Mouse (Mus musculus) liver, adult 2 months (tissue): ENCODE measurements around the gene Pak1. TPM values are rescaled to one million over a fixed set of nuclear protein-coding genes. Genes with fewer than 3 reads are reported as not detected.

Source experiments
- DNase-seq: peaks from one replicate; pipeline ENCODE4 v3.0.0-alpha.2; 2011; ENCODE audit warnings: low read depth, low spot score; ENCODE audit errors: extremely low read depth
- H3K27ac ChIP-seq: fragments of 200-500 bp; replicated peaks from 2 replicates; pipeline ENCODE4 v1.5.1; 2012; ENCODE audit warnings: low read depth, mild to moderate bottlenecking, control low read depth, inconsistent platforms, low read length; ENCODE audit not compliant: insufficient read depth
- H3K27me3 ChIP-seq: fragments of 200-500 bp; 2 replicates; pipeline ENCODE4 v1.6.1; 2012; ENCODE audit warnings: mild to moderate bottlenecking, moderate library complexity, low read length, inconsistent platforms; ENCODE audit not compliant: control insufficient read depth, insufficient read depth
- H3K36me3 ChIP-seq: fragments of 200-500 bp; 2 replicates; pipeline ENCODE4 v1.6.1; 2012; ENCODE audit warnings: low read length, inconsistent platforms; ENCODE audit not compliant: control insufficient read depth, insufficient read depth
- H3K4me1 ChIP-seq: fragments of 200-500 bp; 2 replicates; pipeline ENCODE4 v1.6.1; 2011; ENCODE audit warnings: low read length; ENCODE audit not compliant: control insufficient read depth, insufficient read depth
- H3K4me3 ChIP-seq: fragments of 200-500 bp; 2 replicates; pipeline ENCODE4 v1.5.1; 2011; ENCODE audit warnings: low read depth, mild to moderate bottlenecking, control low read depth, low read length, moderate library complexity; ENCODE audit not compliant: insufficient read depth
- H3K79me2 ChIP-seq: fragments of 200-500 bp; 2 replicates; pipeline ENCODE4 v1.6.1; 2012; ENCODE audit warnings: inconsistent platforms, mild to moderate bottlenecking, low read length, moderate library complexity; ENCODE audit not compliant: control insufficient read depth, insufficient read depth
- H3K9ac ChIP-seq: fragments of 200-500 bp; 2 replicates; pipeline ENCODE4 v1.6.1; 2012; ENCODE audit warnings: low read depth, mild to moderate bottlenecking, control low read depth, inconsistent platforms, low read length
- CTCF ChIP-seq: fragments of 200-500 bp; IDR thresholded peaks from 2 replicates; pipeline ENCODE4 v1.5.1; 2011; ENCODE audit warnings: low read depth, low read length, control low read depth
- POLR2A ChIP-seq: fragments of 200-500 bp; IDR thresholded peaks from 2 replicates; pipeline ENCODE4 v1.6.1; 2011; ENCODE audit warnings: low read length, control low read depth; ENCODE audit not compliant: insufficient read depth; ENCODE audit errors: extremely low read depth
- WGBS: fragments of 180-500 bp; shearing (Covaris S2); methylation state at CpG from one replicate; pipeline ENCODE4 v1.1.7; 2018; 5-methylcytosine and 5-hydroxymethylcytosine counted together
- polyA plus RNA-seq: library from polyadenylated mRNA; depleted of rRNA; stranded (reverse); fragments of >200 nt; gene quantifications from 2 replicates; pipeline ENCODE4 v1.2.3, GENCODE M21; 2012
- total RNA-seq: library from RNA; depleted of rRNA; stranded (reverse); fragments of >200 nt; gene quantifications from 2 replicates; pipeline ENCODE4 v1.2.3, GENCODE M21; 2014

The Pak1 gene
- total and polyA plus RNA-seq, 2 experiments = 1.2 to 3.0 TPM

- no peaks in the 10 kb centered on the region for H3K36me3 ChIP-seq
- no peak overlapping the region for H3K9ac ChIP-seq
- no peak for DNase-seq
- H3K79me2 ChIP-seq = no peaks in the 10 kb centered on the region
- no peak overlapping the region for H3K4me3 ChIP-seq
- H3K4me1 ChIP-seq = 0 out of 2 replicates have a peak, but pooled peaks cover 1% of the 10 kb centered on the region
- 48% methylated on average over 6 of the region's 6 CpGs for WGBS
- no peaks in the 10 kb centered on the region for H3K27me3 ChIP-seq
- no peak for TF ChIP-seq CTCF
- H3K27ac ChIP-seq = no peak overlapping the region
These were observed 17.3 kb upstream of the Pak1 start for GRCm38 (mm10) chr7:97770841-97771620.

DNA sequence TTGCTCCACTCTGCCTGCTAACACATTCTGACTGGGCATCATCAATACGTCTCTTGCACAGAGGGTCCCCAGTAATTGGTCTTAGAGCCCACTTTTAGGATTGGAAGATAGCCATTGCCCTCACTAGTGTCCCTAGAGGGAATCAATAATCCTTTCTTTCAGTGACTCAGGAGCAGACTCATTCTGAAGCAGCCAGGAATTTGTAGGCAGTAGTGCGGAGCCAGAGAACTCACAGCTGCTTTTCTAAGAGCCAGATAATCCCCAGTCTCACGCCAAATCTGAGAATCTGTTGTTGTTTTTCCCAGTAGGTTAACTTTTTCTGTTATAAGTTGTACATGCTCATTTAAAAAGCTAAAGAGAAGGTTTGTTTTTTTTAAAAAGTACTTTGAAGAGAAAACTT, 13.0 kb upstream of the Pak1 start:
- Histone ChIP-seq H3K36me3 (no peaks in the 10 kb centered on the region), H3K27ac (no peak overlapping the region), H3K4me3 (no peak overlapping the region), H3K79me2 (no peaks in the 10 kb centered on the region), H3K4me1 (0 out of 2 replicates have a peak, but pooled peaks cover 1% of the 10 kb centered on the region), H3K9ac (no peak overlapping the region), H3K27me3 (no peaks in the 10 kb centered on the region)
- no peak for DNase-seq
- TF ChIP-seq CTCF = no peak
- TF ChIP-seq POLR2A = no peak
- 63% methylated on average over 3 of the region's 3 CpGs for WGBS

DNA sequence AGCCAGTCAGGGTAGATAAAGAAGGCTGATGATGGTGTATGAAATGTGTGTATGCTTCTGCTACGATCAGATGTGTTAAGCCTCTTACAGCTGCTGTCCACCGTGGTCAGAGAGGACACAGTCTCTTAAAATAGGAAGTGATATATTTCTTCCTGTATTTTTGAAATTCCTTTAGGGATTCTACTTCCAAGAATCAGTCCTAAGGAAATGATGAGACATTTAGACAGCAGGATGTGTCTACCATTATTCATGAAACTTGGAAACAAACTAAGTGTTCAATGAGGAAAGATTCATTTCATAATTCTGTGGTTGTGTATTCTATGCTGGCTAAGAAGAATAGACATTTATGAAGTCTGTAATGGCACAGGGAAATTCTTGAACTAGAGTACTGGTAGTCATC, 12.4 kb upstream of the Pak1 start:
- WGBS = 48% methylated on average over 2 of the region's 2 CpGs
- no peaks in the 10 kb centered on the region for H3K36me3 ChIP-seq
- no peak overlapping the region for H3K4me3 ChIP-seq
- H3K9ac ChIP-seq = no peak overlapping the region
- DNase-seq = no peak
- H3K79me2 ChIP-seq = no peaks in the 10 kb centered on the region
- H3K27me3 ChIP-seq = no peaks in the 10 kb centered on the region
- no peak overlapping the region for H3K27ac ChIP-seq
- H3K4me1 ChIP-seq = 0 out of 2 replicates have a peak, but pooled peaks cover 1% of the 10 kb centered on the region
- TF ChIP-seq CTCF = no peak

GRCm38 (mm10) chr7:97777191-97777590, 11.2 kb upstream of the Pak1 start:
- Histone ChIP-seq H3K36me3 (no peaks in the 10 kb centered on the region), H3K79me2 (no peaks in the 10 kb centered on the region), H3K27me3 (no peaks in the 10 kb centered on the region), H3K9ac (no peak overlapping the region), H3K4me1 (no peaks in the 10 kb centered on the region), H3K27ac (no peak overlapping the region), H3K4me3 (no peak overlapping the region)
- 85% methylated on average over 4 of the region's 4 CpGs for WGBS
- no peak for DNase-seq
- no peak for TF ChIP-seq CTCF
- no peak for TF ChIP-seq POLR2A

DNA sequence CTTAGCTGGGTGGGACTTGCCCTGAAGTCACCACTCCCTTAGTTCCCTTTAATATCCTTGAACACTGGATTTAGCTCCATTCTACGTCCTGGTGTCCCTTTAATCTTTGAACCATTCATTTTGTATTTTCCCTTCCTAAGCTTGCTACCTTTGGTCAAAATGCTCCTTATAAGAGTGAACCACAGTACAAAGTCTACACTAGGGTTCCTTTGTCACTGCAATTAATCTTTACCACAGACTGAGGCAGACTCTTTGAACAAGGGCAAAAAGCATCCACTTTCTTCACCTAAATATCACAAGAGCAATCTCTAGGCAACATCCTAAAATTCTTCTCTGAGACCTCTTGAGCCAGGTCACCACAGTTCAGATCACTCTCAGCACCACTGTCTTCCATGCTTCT, 8.1 kb upstream of the Pak1 start:
- H3K36me3 ChIP-seq = no peaks in the 10 kb centered on the region
- no peak for TF ChIP-seq CTCF
- no peak for TF ChIP-seq POLR2A
- no peak overlapping the region for H3K4me3 ChIP-seq
- H3K9ac ChIP-seq = no peak overlapping the region
- no peaks in the 10 kb centered on the region for H3K79me2 ChIP-seq
- no peaks in the 10 kb centered on the region for H3K27me3 ChIP-seq
- H3K4me1 ChIP-seq = no peaks in the 10 kb centered on the region
- DNase-seq = no peak
- H3K27ac ChIP-seq = no peak overlapping the region
- 98% methylated on average over 1 of the region's 1 CpGs for WGBS

DNA sequence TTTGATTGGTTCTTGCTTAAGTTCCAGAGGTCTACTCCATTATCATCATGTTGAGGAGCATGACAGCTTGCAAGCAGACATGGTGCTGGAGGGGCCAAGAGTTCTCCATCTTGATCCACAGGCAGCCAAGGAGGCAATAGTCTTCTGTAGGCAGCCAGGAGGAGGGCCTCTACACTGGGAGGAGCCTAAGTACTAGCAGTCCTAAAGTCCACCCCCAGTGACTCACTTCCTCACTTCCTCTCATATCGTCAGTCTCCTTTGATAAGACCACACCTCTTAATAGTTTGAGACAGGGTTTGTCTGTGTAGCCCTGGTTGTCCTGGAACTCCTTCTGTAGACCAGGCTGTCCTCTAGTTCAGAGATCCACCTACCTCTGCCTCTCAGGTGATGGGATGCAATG, 7.5 kb upstream of the Pak1 start:
- Histone ChIP-seq H3K79me2 (no peaks in the 10 kb centered on the region), H3K9ac (no peak overlapping the region), H3K27me3 (no peaks in the 10 kb centered on the region), H3K36me3 (no peaks in the 10 kb centered on the region), H3K4me1 (no peaks in the 10 kb centered on the region), H3K4me3 (no peak overlapping the region), H3K27ac (no peak overlapping the region)
- WGBS = 75% methylated on average over 1 of the region's 1 CpGs
- TF ChIP-seq POLR2A (no peak), CTCF (no peak)
- no peak for DNase-seq
